Mouse (Mus musculus) forebrain, embryonic 11.5 days (tissue): ENCODE data around the gene Rmdn3. TPM values are rescaled to one million over a fixed set of nuclear protein-coding genes. Genes with fewer than 3 reads are reported as not detected.

Experiments used
- ATAC-seq: fragments of 200-750 bp; cut with Nextera tagmentation; replicated peaks from 2 replicates; pipeline ENCODE4 v1.8.0; 2017; ENCODE audit warnings: moderate TSS enrichment; ENCODE audit not compliant: low FRiP score
- DNase-seq: peaks from one replicate; pipeline ENCODE4 v3.0.0-alpha.2; 2017; ENCODE audit warnings: low spot score
- H3K27ac ChIP-seq: fragments of 300-500 bp; sonication (generic); 2 replicates; pipeline ENCODE4 v1.5.1; 2014; ENCODE audit warnings: low read depth, low read length
- H3K27me3 ChIP-seq: fragments of 300-500 bp; sonication (generic); 2 replicates; pipeline ENCODE4 v1.6.1; 2014; ENCODE audit warnings: mild to moderate bottlenecking, low read length, mixed read lengths; ENCODE audit not compliant: control insufficient read depth, insufficient read depth
- H3K36me3 ChIP-seq: fragments of 300-500 bp; sonication (generic); 2 replicates; pipeline ENCODE4 v1.6.1; 2014; ENCODE audit warnings: mild to moderate bottlenecking, low read length, moderate library complexity, mixed read lengths; ENCODE audit not compliant: control insufficient read depth, insufficient read depth
- H3K4me1 ChIP-seq: fragments of 300-500 bp; sonication (generic); replicated peaks from 2 replicates; pipeline ENCODE4 v1.6.1; 2014; ENCODE audit warnings: low read length, mixed read lengths; ENCODE audit not compliant: control insufficient read depth, insufficient read depth
- H3K4me2 ChIP-seq: fragments of 300-500 bp; sonication (generic); 2 replicates; pipeline ENCODE4 v1.6.1; 2014; ENCODE audit warnings: low read depth, mild to moderate bottlenecking, low read length, moderate library complexity, mixed read lengths; ENCODE audit not compliant: severe bottlenecking
- H3K4me3 ChIP-seq: fragments of 300-500 bp; sonication (generic); 2 replicates; pipeline ENCODE4 v1.5.1; 2014; ENCODE audit warnings: low read depth, low read length
- H3K9ac ChIP-seq: fragments of 300-500 bp; sonication (generic); 2 replicates; pipeline ENCODE4 v1.6.1; 2014; ENCODE audit warnings: low read length
- H3K9me3 ChIP-seq: fragments of 300-500 bp; sonication (generic); 2 replicates; pipeline ENCODE4 v1.6.1; 2016; ENCODE audit warnings: low read length, mixed read lengths; ENCODE audit not compliant: control insufficient read depth
- polyA plus RNA-seq: library from polyadenylated mRNA; unstranded; fragments of >200 nt; fragmentation: Nextera tagmentation; extraction: Ambion mirVana; gene quantifications from 2 replicates; pipeline ENCODE4 v1.2.1, GENCODE M21; 2014

Rmdn3 gene
- polyA plus RNA-seq, 1 experiment from 2014 or later, result 52.2 TPM

DNA sequence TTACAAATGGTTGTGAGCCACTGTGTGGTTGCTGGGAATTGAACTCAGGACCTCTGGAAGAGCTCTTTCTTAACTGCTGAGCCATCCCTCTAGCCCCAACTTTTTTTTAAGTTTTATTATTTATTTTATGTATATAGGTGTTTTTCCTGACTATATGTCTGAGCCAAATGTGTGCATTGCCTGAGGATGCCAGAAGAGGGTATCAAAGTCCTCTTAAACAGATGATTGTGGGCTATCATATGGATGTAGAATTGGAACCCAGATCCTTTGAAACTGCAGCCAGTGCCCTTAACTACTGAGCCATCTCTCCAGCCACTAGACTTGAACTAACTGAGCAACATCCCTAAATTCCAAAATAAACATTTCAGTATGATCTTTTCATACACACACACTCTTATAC is 55.3 kb downstream of the Rmdn3 start:
- peaks cover 9% of the 10 kb centered on the region for H3K36me3 ChIP-seq
- no peaks in the 10 kb centered on the region for H3K4me1 ChIP-seq
- DNase-seq (no peak), ATAC-seq (no peak)
- no peak overlapping the region for H3K4me3 ChIP-seq
- no peak overlapping the region for H3K4me2 ChIP-seq
- no peak overlapping the region for H3K27ac ChIP-seq
- no peaks in the 10 kb centered on the region for H3K27me3 ChIP-seq
- H3K9me3 ChIP-seq, result no peaks in the 10 kb centered on the region
- no peak overlapping the region for H3K9ac ChIP-seq

Other genes with a start within 250 kb of the Rmdn3 start
- 15.7 and 20.4 TPM in 2 replicates for gene Chst14, start 230.5 kb downstream of the Rmdn3 start, polyA plus RNA-seq
- 22.1 and 24.0 TPM in 2 replicates for gene Ccdc32, start 127.6 kb downstream of the Rmdn3 start, polyA plus RNA-seq
- gene Rpusd2, start 122.2 kb downstream of the Rmdn3 start, polyA plus RNA-seq, result 8.3 and 8.9 TPM in 2 replicates
- 61.0 and 69.4 TPM in 2 replicates for gene Knl1, start 109.9 kb downstream of the Rmdn3 start, polyA plus RNA-seq
- gene Rad51, start 44.2 kb downstream of the Rmdn3 start, polyA plus RNA-seq, result 84.2 and 91.2 TPM in 2 replicates
- gene Gchfr, start 10.7 kb upstream of the Rmdn3 start, polyA plus RNA-seq, result 2.7 and 4.1 TPM in 2 replicates
- 0.28 and 0.29 TPM in 2 replicates for gene Gm14137, start 17.5 kb upstream of the Rmdn3 start, polyA plus RNA-seq
- gene Zfyve19, start 51.6 kb upstream of the Rmdn3 start, polyA plus RNA-seq, result 41.7 and 53.2 TPM in 2 replicates
- 26.6 and 27.1 TPM in 2 replicates for gene Dnajc17, start 51.8 kb upstream of the Rmdn3 start, polyA plus RNA-seq
- not detected in 2 replicates for gene Ppp1r14d, start 72.9 kb upstream of the Rmdn3 start, polyA plus RNA-seq
- gene Spint1, start 80.3 kb upstream of the Rmdn3 start, polyA plus RNA-seq, result 2.2 and 2.8 TPM in 2 replicates
- 0.83 and 0.90 TPM in 2 replicates for gene Rhov, start 114.2 kb upstream of the Rmdn3 start, polyA plus RNA-seq
- gene Vps18, start 131.7 kb upstream of the Rmdn3 start, polyA plus RNA-seq, result 18.5 and 20.5 TPM in 2 replicates
- gene Dll4, start 168.8 kb upstream of the Rmdn3 start, polyA plus RNA-seq, result 2.8 and 3.7 TPM in 2 replicates
- 0.90 and 2.0 TPM in 2 replicates for gene Chac1, start 194.2 kb upstream of the Rmdn3 start, polyA plus RNA-seq